Mouse (Mus musculus) midbrain, postnatal 0 days (tissue): ENCODE results near the gene Nhlrc2. TPM values are rescaled to one million over a fixed set of nuclear protein-coding genes. Genes with fewer than 3 reads are reported as not detected.

Experiments used
- ATAC-seq: fragments of 200-750 bp; cut with Nextera tagmentation; 2 replicates; pipeline ENCODE4 v1.8.0; 2017; ENCODE audit warnings: moderate number of reproducible peaks, mild to moderate bottlenecking, moderate TSS enrichment, moderate library complexity; ENCODE audit not compliant: low FRiP score
- DNase-seq: peaks from one replicate; pipeline ENCODE4 v3.0.0-alpha.2; 2015; ENCODE audit warnings: low spot score
- H3K27ac ChIP-seq: fragments of 300-500 bp; sonication (generic); 2 replicates; pipeline ENCODE4 v1.5.1; 2014; ENCODE audit warnings: low read depth, mild to moderate bottlenecking, low read length, mixed read lengths
- H3K27me3 ChIP-seq: fragments of 300-500 bp; sonication (generic); 2 replicates; pipeline ENCODE4 v1.6.1; 2014; ENCODE audit warnings: low read length, control low read depth, mixed read lengths; ENCODE audit not compliant: insufficient read depth
- H3K36me3 ChIP-seq: fragments of 300-500 bp; sonication (generic); 2 replicates; pipeline ENCODE4 v1.6.1; 2014; ENCODE audit warnings: low read length, control low read depth, mixed read lengths; ENCODE audit not compliant: insufficient read depth
- H3K4me1 ChIP-seq: fragments of 300-500 bp; sonication (generic); 2 replicates; pipeline ENCODE4 v1.6.1; 2014; ENCODE audit warnings: mild to moderate bottlenecking, control low read depth, antibody characterized with exemption, low read length, mixed read lengths; ENCODE audit not compliant: insufficient read depth
- H3K4me2 ChIP-seq: fragments of 300-500 bp; sonication (generic); 2 replicates; pipeline ENCODE4 v1.6.1; 2014; ENCODE audit warnings: low read depth, mild to moderate bottlenecking, low read length, mixed read lengths; ENCODE audit not compliant: poor library complexity, severe bottlenecking
- H3K4me3 ChIP-seq: fragments of 300-500 bp; sonication (generic); 2 replicates; pipeline ENCODE4 v1.5.1; 2014; ENCODE audit warnings: low read depth, mild to moderate bottlenecking, low read length, moderate library complexity
- H3K9ac ChIP-seq: fragments of 300-500 bp; sonication (generic); replicated peaks from 2 replicates; pipeline ENCODE4 v1.6.1; 2014; ENCODE audit warnings: mild to moderate bottlenecking, low read length, moderate library complexity, mixed read lengths; ENCODE audit not compliant: poor library complexity, severe bottlenecking
- H3K9me3 ChIP-seq: fragments of 300-500 bp; sonication (generic); 2 replicates; pipeline ENCODE4 v1.6.1; 2016; ENCODE audit warnings: low read length, control low read depth
- CTCF ChIP-seq: IDR thresholded peaks from 2 replicates; pipeline ENCODE4 v1.5.1; 2016; ENCODE audit warnings: antibody characterized with exemption, mild to moderate bottlenecking
- WGBS: fragments of 180-500 bp; shearing (Covaris S2); extraction: QIAGEN DNeasy Blood & Tissue Kit; methylation state at CpG from one replicate; pipeline ENCODE4 v1.1.7; 2014; 5-methylcytosine and 5-hydroxymethylcytosine counted together
- polyA plus RNA-seq: library from polyadenylated mRNA; unstranded; fragments of >200 nt; fragmentation: Nextera tagmentation; extraction: Ambion mirVana; gene quantifications from 2 replicates; pipeline ENCODE4 v1.2.1, GENCODE M21; 2015
- total RNA-seq: library from RNA; depleted of rRNA; stranded (reverse); fragments of >200 nt; gene quantifications from 2 replicates; pipeline ENCODE4 v1.2.3, GENCODE M21; 2014

The Nhlrc2 gene
- total and polyA plus RNA-seq, 2 experiments from 2014 or later: 6.6 to 9.9 TPM

DNA sequence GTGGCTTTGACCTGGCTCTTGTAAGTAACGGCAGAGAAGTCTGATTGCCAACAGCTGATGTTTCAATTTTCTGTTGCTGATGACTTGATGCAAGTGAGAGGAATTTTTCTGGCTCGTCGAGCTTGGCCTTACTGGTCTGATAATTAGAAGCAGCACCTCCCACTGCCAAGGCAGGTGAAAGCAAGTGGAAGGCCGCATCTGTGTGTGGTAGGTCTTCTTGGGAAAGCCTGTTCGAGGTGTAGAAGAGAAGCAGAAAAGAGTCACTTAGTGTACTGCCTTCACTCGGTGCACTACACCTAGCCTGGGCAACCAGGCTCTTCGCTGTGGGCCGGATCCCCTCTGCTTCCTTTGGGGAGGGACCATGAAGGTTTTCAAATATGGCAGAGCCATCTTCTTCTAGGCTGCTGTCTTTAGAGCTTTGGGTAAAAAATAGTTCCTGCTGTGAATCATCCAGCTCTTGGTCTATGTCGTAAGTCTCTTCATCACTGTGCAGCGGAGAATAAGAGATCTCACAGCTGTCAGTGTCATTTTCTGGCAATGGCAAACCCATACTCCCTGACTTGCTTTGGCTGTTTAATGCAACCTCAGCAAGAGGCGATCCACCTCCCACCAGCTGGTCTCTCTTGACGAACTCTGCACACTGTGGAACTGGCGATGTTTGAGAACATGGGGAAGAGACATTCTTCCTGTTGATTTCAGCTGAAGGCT lies 3.2 kb upstream of the Nhlrc2 start:
- ATAC-seq: no peak

DNA sequence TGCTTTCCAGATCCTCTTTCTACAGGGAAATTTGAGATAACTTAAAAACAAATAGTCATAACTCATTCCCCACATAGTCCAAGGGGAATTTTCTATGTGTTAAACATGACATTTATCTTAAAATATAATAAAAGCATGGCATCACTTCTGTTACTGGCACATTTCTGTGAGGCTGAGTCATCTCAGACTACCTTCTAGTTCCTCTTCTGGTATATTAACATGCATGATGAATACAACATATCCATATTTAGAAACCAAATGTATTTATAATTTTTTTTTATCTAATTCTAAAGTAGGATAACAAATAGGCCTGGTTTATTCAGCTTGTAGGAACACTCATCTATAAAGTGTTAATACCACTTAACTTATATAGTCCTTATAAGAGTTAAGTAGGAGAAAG lies 2.0 kb upstream of the Nhlrc2 start:
- Histone ChIP-seq H3K27me3 (no peaks in the 10 kb centered on the region), H3K9ac (no peak overlapping the region), H3K27ac (no peak overlapping the region), H3K9me3 (no peaks in the 10 kb centered on the region), H3K36me3 (peaks cover 6% of the 10 kb centered on the region; the same call in 1 of the 2 replicates), H3K4me3 (no peak overlapping the region), H3K4me2 (no peak overlapping the region), H3K4me1 (peaks cover 4% of the 10 kb centered on the region)
- no peak for DNase-seq
- no peak for ATAC-seq
- TF ChIP-seq CTCF: no peak

More for the DNA sequence above, 3.2 kb upstream of the Nhlrc2 start:
- no peak overlapping the region for H3K4me3 ChIP-seq
- peaks cover 8% of the 10 kb centered on the region; the same call in 1 of the 2 replicates for H3K36me3 ChIP-seq
- no peak overlapping the region for H3K4me2 ChIP-seq
- no peaks in the 10 kb centered on the region for H3K27me3 ChIP-seq
- no peak overlapping the region for H3K27ac ChIP-seq
- peaks cover 4% of the 10 kb centered on the region for H3K4me1 ChIP-seq
- DNase-seq: no peak
- TF ChIP-seq CTCF: no peak
- H3K9me3 ChIP-seq: no peaks in the 10 kb centered on the region
- no peak overlapping the region; the same call in 1 of the 2 replicates for H3K9ac ChIP-seq
- WGBS: 93% methylated on average over 13 of the region's 13 CpGs

DNA sequence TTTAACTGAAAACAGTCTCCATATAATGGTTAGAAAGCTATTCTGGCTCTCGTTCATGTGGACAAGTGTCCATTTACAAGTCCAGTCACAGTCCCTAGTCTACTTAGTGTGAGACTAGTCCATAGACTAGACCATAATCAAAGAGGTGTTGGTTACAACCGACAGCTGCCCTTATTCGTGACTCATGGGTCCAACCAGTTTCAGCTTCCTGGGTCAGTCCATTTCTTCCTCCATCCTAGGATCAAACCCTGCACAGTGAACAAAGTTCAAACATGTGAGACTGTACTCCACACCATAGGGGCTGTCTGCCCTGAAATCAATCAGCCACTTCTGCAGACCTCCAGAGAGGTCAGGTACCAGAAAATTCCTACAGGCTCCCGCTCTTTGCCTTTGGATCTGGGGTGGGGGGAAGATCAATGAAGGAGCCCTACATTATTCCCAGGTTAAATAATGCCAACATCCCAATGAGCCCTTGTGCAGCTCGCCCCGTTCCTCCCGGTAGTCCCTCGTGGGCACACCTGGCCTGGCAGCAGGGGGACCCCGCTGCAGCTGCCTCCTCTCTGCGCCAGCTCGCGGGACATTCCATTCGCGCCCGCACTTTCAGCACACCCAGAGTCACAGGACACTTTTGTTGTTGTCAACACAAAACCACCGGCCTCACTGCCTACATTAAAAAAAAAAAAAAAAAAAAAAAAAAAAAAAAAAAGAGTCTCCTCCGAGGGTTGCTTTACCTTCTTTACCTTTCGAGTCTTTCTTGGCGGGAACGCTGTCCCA lies 418 bp upstream of the Nhlrc2 start, which contains the start of gene Dclre1a:
Gene Dclre1a, minus strand, starts transcription at position 767 of the 774 bp plus-strand sequence.
- peak within 1 kb of the TSS; percentile 83 for H3K27ac ChIP-seq
- ATAC-seq: peak; percentile 75
- peak within 1 kb of the TSS; percentile 78 for H3K4me3 ChIP-seq
- peak; percentile 57 for TF ChIP-seq CTCF
- H3K27me3 ChIP-seq: no peaks in the 10 kb centered on the region
- no peaks in the 10 kb centered on the region for H3K9me3 ChIP-seq
- peaks cover 4% of the 10 kb centered on the region for H3K4me1 ChIP-seq
- peak within 1 kb of the TSS; percentile 65 for H3K4me2 ChIP-seq
- DNase-seq: no peak
- 10% methylated on average over 20 of the region's 20 CpGs for WGBS
- H3K9ac ChIP-seq: peak within 1 kb of the TSS; percentile 92
- peaks cover 13% of the 10 kb centered on the region; the same call in 1 of the 2 replicates for H3K36me3 ChIP-seq

DNA sequence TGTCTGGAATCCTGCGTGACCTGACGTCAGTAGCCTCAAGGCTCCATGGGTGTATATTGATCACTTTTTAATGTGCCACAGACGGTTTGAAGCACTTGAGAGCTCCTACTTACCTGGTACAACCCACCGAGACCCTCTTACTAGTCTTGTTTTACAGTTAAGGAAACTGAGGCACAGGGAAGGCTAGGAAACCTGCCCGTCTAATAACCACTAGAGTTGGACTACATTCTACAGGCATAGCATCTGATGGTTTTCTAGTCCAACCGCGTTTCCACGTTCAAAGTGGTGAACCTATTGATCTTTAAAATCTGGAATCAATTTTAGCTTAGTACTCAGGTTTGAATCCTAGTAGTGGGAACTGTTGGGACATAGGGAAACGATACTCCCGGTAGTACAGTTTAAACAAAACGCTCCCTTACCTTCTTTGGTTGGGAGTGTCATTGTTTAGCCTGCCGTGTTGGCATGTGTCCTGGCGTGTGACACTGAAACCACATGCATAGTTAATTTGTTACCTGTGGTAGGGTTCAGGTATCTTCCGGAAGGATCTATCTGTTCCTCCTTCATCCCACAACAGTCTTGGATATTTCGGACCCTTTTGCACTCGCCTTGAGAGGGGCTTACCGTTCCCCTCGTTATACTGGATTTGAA lies 1.1 kb downstream of the Nhlrc2 start:
- peak overlapping the region; percentile 83 for H3K27ac ChIP-seq
- H3K9me3 ChIP-seq: no peaks in the 10 kb centered on the region
- H3K27me3 ChIP-seq: no peaks in the 10 kb centered on the region
- peak overlapping the region; percentile 78 for H3K4me3 ChIP-seq
- peaks cover 13% of the 10 kb centered on the region; the same call in 1 of the 2 replicates for H3K36me3 ChIP-seq
- H3K4me2 ChIP-seq: peak overlapping the region; percentile 65
- no peak for TF ChIP-seq CTCF
- DNase-seq: no peak
- H3K4me1 ChIP-seq: peaks cover 4% of the 10 kb centered on the region
- H3K9ac ChIP-seq: peak overlapping the region; percentile 92
- 26% methylated on average over 18 of the region's 18 CpGs for WGBS
- ATAC-seq: no peak

DNA sequence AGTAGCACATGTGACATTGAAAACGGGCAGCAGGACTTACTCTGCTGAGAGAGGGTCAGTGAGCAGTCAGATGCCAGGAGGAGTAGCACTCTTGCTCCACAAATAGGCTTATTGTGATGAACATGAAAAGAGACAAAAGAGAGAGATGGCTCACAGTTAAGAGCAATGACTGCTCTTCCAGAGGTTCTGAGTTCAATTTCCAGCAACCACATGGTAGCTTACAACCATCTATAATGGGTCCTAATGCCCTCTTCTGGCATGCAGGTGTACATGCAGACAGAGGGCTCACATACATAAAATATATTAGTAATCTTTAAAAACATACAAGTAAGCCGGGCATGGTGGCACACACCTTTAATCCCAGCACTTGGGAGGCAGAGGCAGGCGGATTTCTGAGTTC lies 5.1 kb downstream of the Nhlrc2 start:
- peak; percentile 5; the same call in 1 of the 2 replicates for TF ChIP-seq CTCF
- no peak overlapping the region for H3K27ac ChIP-seq
- H3K9me3 ChIP-seq: no peaks in the 10 kb centered on the region
- ATAC-seq (no peak), DNase-seq (no peak)
- H3K4me1 ChIP-seq: peaks cover 4% of the 10 kb centered on the region; the same call in 1 of the 2 replicates
- no peak overlapping the region for H3K4me3 ChIP-seq
- H3K36me3 ChIP-seq: peaks cover 15% of the 10 kb centered on the region; the same call in 1 of the 2 replicates
- WGBS: 95% methylated on average over 3 of the region's 3 CpGs
- no peaks in the 10 kb centered on the region for H3K27me3 ChIP-seq
- H3K4me2 ChIP-seq: no peak overlapping the region
- no peak overlapping the region for H3K9ac ChIP-seq
